In genomic region chr2:52072491-52073140, GRCm38 (mm10) we compare ENCODE assay signal across 8 mouse cellular contexts. TPM values are rescaled to one million over a fixed set of nuclear protein-coding genes. Genes with fewer than 3 reads are reported as not detected.
DNase-seq lines count a peak whose midpoint lies in the region; ATAC-seq and TF ChIP-seq lines count a peak whose summit lies in the region.

Gene Rif1 (plus strand): TSS chr2:52072832.

- TF ChIP-seq POLR2A in heart, adult 2 months (IDR thresholded peaks at IDR 0.05; ENCODE audit: insufficient read depth, low read depth, low read length), result no peak

- no peak for TF ChIP-seq EP300 in heart, adult 2 months (IDR thresholded peaks at IDR 0.05; ENCODE audit: insufficient read depth, low read depth, low read length)

- intact Hi-C loops in heart, adult 2 months (cut with DNase I), result loop anchor here (2.0 to 10.0 kb wide), 4 partner anchors 35 to 1778 kb away; partner anchors contain the start of genes Arl5a, Mmadhc, Nmi and Tnfaip6

- peak; percentile 37 for TF ChIP-seq CTCF in heart, adult 2 months (IDR thresholded peaks at IDR 0.05)

- WGBS in embryonic facial prominence, embryonic 13.5 days, result under 1% methylated on average over 69 of the region's 72 CpGs
- WGBS in heart, adult 2 months, result under 1% methylated on average over 69 of the region's 72 CpGs
- WGBS in limb, embryonic 12.5 days, result under 1% methylated on average over 72 of the region's 72 CpGs
- WGBS in midbrain, embryonic 14.5 days, result 0% methylated on average over 57 of the region's 72 CpGs

- no peaks in the 10 kb centered on the region for H3K9me3 ChIP-seq in embryonic facial prominence, embryonic 13.5 days
- no peaks in the 10 kb centered on the region for H3K9me3 ChIP-seq in limb, embryonic 12.5 days
- no peaks in the 10 kb centered on the region for H3K9me3 ChIP-seq in midbrain, embryonic 14.5 days (ENCODE audit: control insufficient read depth, low read length)

- ATAC-seq in embryonic facial prominence, embryonic 13.5 days (ENCODE audit: insufficient number of reproducible peaks, insufficient read depth, low FRiP score, low TSS enrichment, low read depth), result peak; percentile 95
- ATAC-seq in limb, embryonic 12.5 days (ENCODE audit: insufficient number of reproducible peaks, insufficient read depth, low FRiP score, low TSS enrichment, low read depth), result peak; percentile 93
- ATAC-seq in midbrain, embryonic 14.5 days (ENCODE audit: low FRiP score, low TSS enrichment), result peak; percentile 96

- H3K27ac ChIP-seq in embryonic facial prominence, embryonic 13.5 days, result peak within 1 kb of the TSS; percentile 91
- peak within 1 kb of the TSS; percentile 69 for H3K27ac ChIP-seq in heart, adult 2 months
- peak within 1 kb of the TSS; percentile 95 for H3K27ac ChIP-seq in limb, embryonic 12.5 days
- peak within 1 kb of the TSS; percentile 80 for H3K27ac ChIP-seq in midbrain, embryonic 14.5 days (replicated peaks; ENCODE audit: low read depth, low read length)

- peak within 1 kb of the TSS; percentile 98 for H3K4me3 ChIP-seq in embryonic facial prominence, embryonic 13.5 days
- peak within 1 kb of the TSS; percentile 98 for H3K4me3 ChIP-seq in heart, adult 2 months
- H3K4me3 ChIP-seq in limb, embryonic 12.5 days (replicated peaks), result peak within 1 kb of the TSS; percentile 96
- peak within 1 kb of the TSS; percentile 97 for H3K4me3 ChIP-seq in midbrain, embryonic 14.5 days (replicated peaks; ENCODE audit: low read depth, low read length)

- H3K9ac ChIP-seq in embryonic facial prominence, embryonic 13.5 days, result peak within 1 kb of the TSS; percentile 97
- H3K9ac ChIP-seq in heart, adult 2 months (ENCODE audit: low read depth, low read length), result peak within 1 kb of the TSS; percentile 95
- peak within 1 kb of the TSS; percentile 96 for H3K9ac ChIP-seq in limb, embryonic 12.5 days (replicated peaks)
- peak within 1 kb of the TSS; percentile 77 for H3K9ac ChIP-seq in midbrain, embryonic 14.5 days (replicated peaks; ENCODE audit: low read length)

- peaks cover 18% of the 10 kb centered on the region for H3K4me1 ChIP-seq in embryonic facial prominence, embryonic 13.5 days
- H3K4me1 ChIP-seq in heart, adult 2 months (ENCODE audit: control insufficient read depth, insufficient read depth, low read length), result peaks cover 1% of the 10 kb centered on the region
- H3K4me1 ChIP-seq in limb, embryonic 12.5 days (replicated peaks), result peaks cover 10% of the 10 kb centered on the region
- peaks cover 13% of the 10 kb centered on the region for H3K4me1 ChIP-seq in midbrain, embryonic 14.5 days (ENCODE audit: control insufficient read depth, insufficient read depth, low read length)

- H3K27me3 ChIP-seq in embryonic facial prominence, embryonic 13.5 days, result no peaks in the 10 kb centered on the region
- H3K27me3 ChIP-seq in heart, adult 2 months (ENCODE audit: control insufficient read depth, insufficient read depth, low read length), result no peaks in the 10 kb centered on the region
- no peaks in the 10 kb centered on the region for H3K27me3 ChIP-seq in limb, embryonic 12.5 days
- H3K27me3 ChIP-seq in midbrain, embryonic 14.5 days (ENCODE audit: control insufficient read depth, insufficient read depth, low read length), result no peaks in the 10 kb centered on the region

- peaks cover 29% of the 10 kb centered on the region for H3K36me3 ChIP-seq in embryonic facial prominence, embryonic 13.5 days
- H3K36me3 ChIP-seq in heart, adult 2 months (ENCODE audit: control insufficient read depth, insufficient read depth, low read length), result peaks cover 8% of the 10 kb centered on the region
- peaks cover 29% of the 10 kb centered on the region for H3K36me3 ChIP-seq in limb, embryonic 12.5 days
- H3K36me3 ChIP-seq in midbrain, embryonic 14.5 days (ENCODE audit: control insufficient read depth, insufficient read depth, low read length), result peaks cover 11% of the 10 kb centered on the region

- H3K4me2 ChIP-seq in embryonic facial prominence, embryonic 13.5 days, result peak within 1 kb of the TSS; percentile 65
- H3K4me2 ChIP-seq in limb, embryonic 12.5 days, result peak within 1 kb of the TSS; percentile 53
- H3K4me2 ChIP-seq in midbrain, embryonic 14.5 days (ENCODE audit: low read length), result peak within 1 kb of the TSS; percentile 74

- DNase-seq in 3134 (ENCODE audit: extremely low read depth, insufficient read length, low spot score), result peak; percentile 82
- peak; percentile 93 to 97 for DNase-seq in adrenal gland, postnatal 36 days
- peak; percentile 92 for DNase-seq in heart, adult 2 months
- peak; percentile 78 to 86 for DNase-seq in kidney, adult 8-10 months
- peak; percentile 93 for DNase-seq in midbrain, embryonic 14.5 days
- peak; percentile 74 for DNase-seq in spleen, adult 12 weeks (ENCODE audit: low spot score)

- no peaks in the 10 kb centered on the region for H3K79me2 ChIP-seq in heart, adult 2 months (replicated peaks; ENCODE audit: control insufficient read depth, insufficient read depth, low read length)

RNA-seq across cellular contexts. Expression of gene Rif1, which starts in this region (rescaled TPM):
- 10 to 100 TPM; 30.6 to 48.9 TPM for total RNA-seq in adrenal gland, postnatal 36 days (2021)
- polyA plus RNA-seq in embryonic facial prominence, embryonic 13.5 days (2015; fragmentation: Nextera tagmentation; extraction: Ambion mirVana), result 38.6 and 45.0 TPM in 2 replicates
- 10 to 100 TPM; 19.3 to 21.9 TPM for total RNA-seq in heart, adult 2 months (2021)
- polyA plus RNA-seq in heart, adult 2 months (2012; rRNA removed), result 2.4 and 4.2 TPM in 2 replicates
- polyA plus RNA-seq in limb, embryonic 12.5 days (2016; fragmentation: Nextera tagmentation; extraction: Ambion mirVana), result 59.2 and 65.6 TPM in 2 replicates
- polyA plus RNA-seq in midbrain, embryonic 14.5 days (2014; fragmentation: Nextera tagmentation; extraction: Ambion mirVana), result 28.5 and 34.2 TPM in 2 replicates

Comparison
In these comparisons a context has a peak if more than half of its experiments do, and no peak if none do; other contexts are left out.
1. Peak in every context shown above with its lines: DNase-seq, ATAC-seq, H3K4me3 ChIP-seq and H3K27ac ChIP-seq.